Mouse (Mus musculus) frontal cortex, adult 2 months (tissue): Measurements from ENCODE around the gene Sp9. TPM values are rescaled to one million over a fixed set of nuclear protein-coding genes. Genes with fewer than 3 reads are reported as not detected.

ENCODE experiments used
- DNase-seq, 2 experiments: peaks; one replicate each; pipeline ENCODE4 v3.0.0; 2022; ENCODE audit warnings: low spot score in 1 of 2; ENCODE audit errors: extremely low spot score in 1 of 2
- polyA plus RNA-seq: library from polyadenylated mRNA; depleted of rRNA; stranded (reverse); fragments of >200 nt; gene quantifications from 2 replicates; pipeline ENCODE4 v1.2.3, GENCODE M21; 2012; rRNA removed

Sp9 gene
- 16.7 and 20.5 TPM in 2 replicates for polyA plus RNA-seq

- no peak for DNase-seq
Observed at GRCm38 (mm10) chr2:73271459-73272161, at the start of gene Sp9. Gene Sp9 (plus strand): TSS chr2:73271925.

DNA sequence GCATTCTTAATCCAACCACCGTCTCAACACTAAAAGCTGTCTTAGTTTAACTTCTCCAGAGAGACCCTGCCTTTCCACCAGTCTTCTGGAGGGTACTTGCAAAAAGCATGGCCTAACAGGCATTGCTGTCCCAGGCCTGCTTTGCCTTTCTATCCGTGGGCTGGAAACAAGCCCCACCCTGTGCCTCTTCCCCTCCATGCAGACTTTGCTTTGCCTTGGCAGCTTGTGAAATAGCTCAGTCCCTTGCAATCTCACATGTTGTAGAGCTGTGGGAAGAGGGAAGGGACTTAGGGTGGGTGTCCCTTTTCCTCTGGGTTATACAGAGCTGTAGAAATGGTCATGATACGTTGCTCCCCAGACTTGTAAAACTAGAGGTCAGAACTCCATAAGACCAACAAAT is 40.6 kb upstream of the Sp9 start:
- no peak for DNase-seq

- no peak for DNase-seq
Observed at GRCm38 (mm10) chr2:73241299-73241698, 30.4 kb upstream of the Sp9 start.

DNA sequence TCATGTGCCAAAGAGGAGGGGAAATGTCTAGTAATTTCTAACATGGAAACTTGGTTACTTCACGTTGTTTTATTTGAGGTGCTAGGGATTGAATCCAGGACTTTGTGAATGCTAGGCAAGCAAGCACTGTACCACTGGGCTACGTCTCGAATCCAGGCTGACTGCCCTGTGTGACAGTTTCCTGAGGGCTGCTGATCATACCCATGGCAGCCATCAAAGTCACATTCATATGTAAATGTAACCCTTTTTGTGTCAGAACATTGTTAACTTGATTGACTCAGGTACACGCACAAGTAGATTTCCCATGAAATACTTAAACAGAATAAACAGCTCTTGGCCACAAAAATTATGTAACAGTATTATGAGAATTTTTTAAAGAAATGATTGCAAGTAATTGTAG is 23.0 kb upstream of the Sp9 start:
- no peak for DNase-seq

DNA sequence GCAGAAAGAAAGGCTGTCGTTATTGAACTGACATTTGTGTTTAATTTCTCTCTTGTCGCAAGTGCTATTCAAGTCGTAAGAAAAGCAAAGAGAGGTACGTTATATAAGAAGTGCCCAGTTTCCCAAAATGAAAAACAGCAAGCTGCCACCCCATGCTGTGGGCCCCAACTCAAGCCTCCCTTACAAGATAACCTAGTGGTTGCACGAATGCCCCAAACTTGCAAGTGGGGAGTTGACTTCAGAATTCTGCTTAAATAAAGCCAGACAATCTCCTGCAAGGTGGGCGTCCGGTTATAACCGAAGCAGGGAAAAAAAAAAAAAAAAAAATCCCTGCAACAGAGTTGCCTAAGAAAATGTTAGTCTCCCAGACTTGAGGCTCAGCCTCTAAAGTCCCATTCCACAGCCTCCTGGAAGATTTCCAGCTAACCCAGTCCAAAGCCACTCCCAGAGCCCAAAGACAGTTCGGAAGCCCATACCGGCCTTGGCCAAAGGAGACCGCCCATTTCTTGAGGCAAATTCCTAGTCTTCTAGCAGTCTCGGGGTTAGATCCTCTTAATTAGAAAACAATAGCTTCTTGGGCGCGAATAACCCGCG is 8.5 kb upstream of the Sp9 start:
- no peak for DNase-seq

DNA sequence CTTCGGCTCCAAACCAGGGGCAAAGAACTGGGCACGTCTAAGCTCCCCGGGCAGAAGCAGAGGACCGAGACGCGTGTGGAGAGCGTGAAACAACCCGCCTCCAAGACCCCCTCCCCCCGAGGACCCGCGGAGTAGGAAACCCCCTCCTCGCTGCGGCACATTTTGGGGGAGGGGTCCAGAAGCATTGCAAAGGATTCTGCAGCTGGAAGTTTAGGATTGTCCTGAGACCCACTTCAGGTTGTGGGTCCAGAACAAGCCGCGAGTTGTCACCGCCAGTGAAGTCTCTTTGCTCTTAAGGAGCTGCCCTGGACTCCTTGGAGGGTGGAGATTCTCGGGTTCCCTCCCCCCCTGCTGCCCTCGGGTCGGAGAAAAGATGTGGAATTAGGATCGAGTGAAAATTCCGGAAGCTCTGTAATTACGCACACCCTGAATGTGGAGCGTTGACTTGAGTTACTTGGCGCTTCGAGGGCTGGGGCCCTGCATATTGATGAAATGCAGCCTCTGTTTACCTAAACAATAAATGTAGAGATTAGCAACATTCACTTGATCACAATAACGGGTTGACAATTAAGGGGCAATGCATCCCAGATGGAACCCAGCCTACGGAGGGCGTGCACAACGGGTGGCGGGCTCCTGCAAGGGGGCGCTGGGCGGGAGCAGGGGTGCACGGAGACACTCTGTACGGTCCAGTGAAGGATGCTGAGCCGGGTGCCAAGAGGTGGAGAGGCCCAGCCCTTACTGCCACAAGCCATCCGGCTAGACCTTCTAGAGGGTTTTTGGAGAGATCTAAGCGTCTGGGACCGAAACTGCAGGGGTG is 7.7 kb upstream of the Sp9 start:
- no peak for DNase-seq

DNA sequence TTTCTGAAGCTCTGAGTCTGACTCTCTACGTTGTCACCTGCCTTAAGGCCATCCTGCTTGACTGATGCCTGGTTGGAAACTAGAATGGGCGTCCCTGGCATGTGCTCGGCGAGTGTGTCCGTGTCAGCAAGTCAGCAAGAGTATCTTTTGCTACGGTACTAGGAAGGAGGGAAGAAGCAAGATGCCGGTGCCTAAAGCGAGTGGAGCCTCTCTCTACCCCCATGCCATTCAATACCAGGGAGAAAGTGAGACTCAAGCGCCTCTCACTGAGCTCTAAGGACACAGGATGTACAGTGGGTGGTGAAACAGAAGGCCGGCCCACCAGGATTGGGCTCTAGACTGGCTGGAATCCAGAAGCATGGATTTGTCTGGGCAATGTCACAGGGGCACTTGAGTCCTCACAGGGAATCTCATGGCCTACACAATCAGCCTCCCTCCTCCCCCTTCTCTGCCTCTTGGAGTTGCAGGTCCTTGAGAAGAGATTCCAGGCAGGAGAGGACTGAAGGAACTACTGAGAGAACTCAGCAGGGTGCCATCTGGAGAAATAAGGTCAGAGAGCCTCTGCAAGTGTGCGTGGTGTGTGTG is 7.0 kb upstream of the Sp9 start:
- DNase-seq: no peak

- DNase-seq: no peak
Observed at GRCm38 (mm10) chr2:73266011-73266410, 5.7 kb upstream of the Sp9 start.

GRCm38 (mm10) chr2:73266623-73267022 is 5.1 kb upstream of the Sp9 start:
- DNase-seq: no peak

DNA sequence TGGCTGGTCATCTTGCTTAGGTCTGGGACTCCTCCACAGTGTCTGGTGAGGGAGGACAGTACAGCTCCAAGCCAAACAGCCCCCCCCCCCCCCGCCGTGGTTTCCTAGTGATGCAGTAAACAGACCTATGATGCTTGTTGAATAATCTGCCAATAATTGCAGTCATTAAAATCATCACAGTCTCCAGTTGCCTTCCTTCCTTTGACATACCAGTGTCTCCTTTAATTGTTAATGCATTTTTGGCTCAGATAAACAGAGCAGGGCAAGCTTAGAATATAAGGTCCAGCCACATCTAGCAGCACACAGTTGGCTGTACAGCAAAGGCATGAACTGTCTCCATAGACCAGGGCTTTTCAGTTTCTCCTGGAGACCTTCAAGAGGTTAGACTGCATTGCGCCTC is 4.5 kb upstream of the Sp9 start:
- DNase-seq: no peak

GRCm38 (mm10) chr2:73267818-73268217 is 3.9 kb upstream of the Sp9 start:
- DNase-seq: no peak

- no peak for DNase-seq
Observed at GRCm38 (mm10) chr2:73268281-73268680, 3.4 kb upstream of the Sp9 start.

GRCm38 (mm10) chr2:73268836-73269395 is 2.8 kb upstream of the Sp9 start:
- DNase-seq: no peak

GRCm38 (mm10) chr2:73269666-73270065 is 2.1 kb upstream of the Sp9 start:
- DNase-seq: no peak

DNA sequence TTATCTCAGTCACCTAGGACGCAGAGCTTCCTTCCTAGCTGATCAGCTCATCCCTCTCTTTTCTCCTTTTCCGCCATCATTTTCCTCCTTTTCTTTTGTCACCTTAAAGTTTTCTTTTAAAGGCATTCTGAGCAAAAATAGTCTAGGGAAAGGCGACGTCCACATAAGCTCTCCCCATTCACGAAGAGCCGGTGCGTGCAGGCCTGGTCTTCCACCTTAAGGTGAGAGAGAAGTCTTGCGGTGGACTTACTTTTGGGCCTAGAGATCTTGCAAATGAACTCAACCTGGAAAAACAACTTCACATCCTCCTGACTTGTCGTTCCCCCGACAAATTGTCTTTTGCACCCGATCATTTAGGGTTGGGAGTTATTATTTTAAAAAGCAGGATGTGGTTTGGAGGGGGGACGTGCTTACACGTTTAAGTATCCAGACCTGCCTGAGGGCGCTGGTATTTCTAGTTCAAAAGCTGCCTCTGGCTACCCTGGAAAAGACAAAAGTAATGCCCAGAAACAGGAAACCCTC is 1.6 kb upstream of the Sp9 start:
- DNase-seq: no peak

- DNase-seq: no peak
Observed at GRCm38 (mm10) chr2:73270593-73271458, 899 bp upstream of the Sp9 start.

DNA sequence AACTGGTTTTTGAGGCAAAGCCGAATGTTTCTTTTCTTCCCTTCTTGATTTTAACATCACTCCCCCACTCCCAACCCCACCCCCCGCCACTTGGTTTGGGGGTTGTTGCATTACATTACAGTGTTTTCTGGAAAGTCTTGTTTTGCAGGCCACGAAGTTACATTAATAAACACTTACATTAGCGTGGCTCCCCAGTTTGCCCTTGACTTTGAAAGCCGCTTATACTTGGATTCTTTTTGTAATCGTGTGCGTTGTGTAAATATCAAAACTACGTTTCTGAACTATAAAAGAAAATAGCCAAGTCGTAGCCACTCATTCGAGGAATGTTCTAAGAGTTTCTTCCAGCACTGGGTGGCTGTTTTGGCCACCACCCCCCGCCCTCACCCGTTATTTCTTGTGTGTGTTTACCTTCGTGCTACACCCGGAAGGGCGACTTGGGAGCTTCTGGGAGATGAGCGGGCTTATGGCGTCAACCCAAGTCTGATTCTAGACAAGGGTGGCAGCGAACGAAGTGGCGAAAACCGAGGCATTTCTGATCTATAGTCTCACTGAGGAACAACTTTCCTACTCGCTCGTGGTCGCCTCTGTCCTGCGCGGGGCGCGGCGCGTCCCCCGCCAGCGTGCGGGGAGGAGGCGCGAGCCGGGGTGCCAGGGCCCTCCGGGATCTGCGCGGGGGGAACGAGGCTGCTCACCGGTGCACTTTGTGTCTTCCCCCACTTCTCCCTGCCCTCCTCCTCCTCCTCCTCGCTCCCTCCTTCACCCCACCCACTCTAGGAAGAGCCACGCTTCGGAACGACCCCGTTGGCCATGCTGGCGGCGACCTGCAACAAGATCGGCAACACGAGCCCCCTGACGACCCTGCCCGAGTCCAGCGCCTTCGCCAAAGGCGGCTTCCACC is 875 bp downstream of the Sp9 start:
- DNase-seq: no peak

DNA sequence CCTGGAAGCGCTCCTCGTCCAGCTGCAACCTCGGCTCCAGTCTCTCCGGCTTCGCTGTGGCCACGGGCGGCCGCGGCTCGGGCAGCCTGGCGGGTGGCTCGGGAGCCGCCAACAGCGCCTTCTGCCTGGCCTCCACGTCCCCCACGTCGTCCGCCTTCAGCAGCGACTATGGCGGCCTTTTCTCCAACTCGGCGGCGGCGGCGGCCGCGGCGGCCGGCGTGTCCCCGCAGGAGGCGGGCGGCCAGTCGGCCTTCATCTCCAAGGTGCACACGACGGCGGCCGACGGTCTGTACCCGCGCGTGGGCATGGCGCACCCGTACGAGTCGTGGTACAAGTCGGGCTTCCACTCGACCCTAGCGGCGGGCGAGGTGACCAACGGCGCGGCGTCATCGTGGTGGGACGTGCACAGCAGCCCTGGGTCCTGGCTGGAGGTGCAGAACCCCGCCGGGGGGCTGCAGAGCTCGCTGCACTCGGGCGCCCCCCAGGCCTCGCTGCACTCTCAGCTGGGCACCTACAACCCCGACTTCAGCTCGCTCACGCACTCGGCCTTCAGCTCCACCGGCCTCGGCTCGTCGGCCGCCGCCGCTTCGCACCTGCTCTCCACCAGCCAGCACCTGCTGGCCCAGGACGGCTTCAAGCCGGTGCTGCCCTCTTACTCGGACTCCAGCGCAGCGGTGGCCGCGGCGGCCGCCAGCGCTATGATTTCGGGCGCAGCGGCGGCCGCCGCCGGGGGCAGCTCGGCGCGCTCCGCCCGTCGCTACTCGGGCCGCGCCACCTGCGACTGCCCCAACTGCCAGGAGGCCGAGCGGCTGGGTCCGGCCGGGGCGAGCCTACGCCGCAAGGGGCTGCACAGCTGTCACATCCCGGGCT is 1.8 kb downstream of the Sp9 start:
- DNase-seq: no peak
